Mouse (Mus musculus): ENCODE data around the gene Erc2. TPM values are rescaled to one million over a fixed set of nuclear protein-coding genes. Genes with fewer than 3 reads are reported as not detected.
A peak's percentile ranks its signal among the peaks of the same experiment; 100 is the strongest.

The Erc2 gene
- polyA plus RNA-seq, 1 experiment from 2014 or later: 7.3 TPM

DNA sequence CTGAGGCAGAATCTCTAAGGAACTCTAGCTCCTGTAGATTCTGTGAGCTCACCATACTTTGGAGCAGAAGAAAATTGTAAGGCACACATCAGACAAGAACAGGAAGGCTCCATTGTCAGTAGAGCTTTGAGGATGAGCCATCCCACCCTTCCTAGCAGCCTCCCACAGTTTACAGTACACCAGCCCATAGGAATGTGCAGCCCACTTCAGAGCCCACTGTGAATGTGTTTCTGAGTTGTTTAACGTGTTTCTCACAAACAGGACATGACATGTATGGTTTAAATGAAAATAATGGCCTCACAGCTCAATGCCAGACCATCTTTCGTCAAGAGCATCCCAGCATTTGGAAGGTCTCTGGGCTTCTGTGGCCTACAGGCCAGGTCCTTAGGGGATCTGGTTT lies 549.1 kb downstream of the Erc2 start:
- H3K4me1 ChIP-seq (ENCODE audit: control insufficient read depth, insufficient read depth, low read length): 0 out of 2 replicates have a peak, but pooled peaks cover 3% of the 10 kb centered on the region
- no peaks in the 10 kb centered on the region for H3K9me3 ChIP-seq (ENCODE audit: control insufficient read depth, low read length)
- no peak overlapping the region for H3K4me3 ChIP-seq (ENCODE audit: low read length)
- no peak for ATAC-seq (ENCODE audit: low FRiP score, low TSS enrichment)
- H3K27me3 ChIP-seq (ENCODE audit: control insufficient read depth, insufficient read depth, low read length): no peaks in the 10 kb centered on the region
- whole genome bisulfite sequencing: 64% methylated on average over 2 of the region's 2 CpGs
- H3K27ac ChIP-seq (ENCODE audit: low read depth, low read length): no peak overlapping the region
- H3K4me2 ChIP-seq (replicated peaks; ENCODE audit: low read depth, low read length): no peak overlapping the region
- H3K36me3 ChIP-seq (ENCODE audit: control insufficient read depth, insufficient read depth, low read length): no peaks in the 10 kb centered on the region
- no peak overlapping the region for H3K9ac ChIP-seq (ENCODE audit: low read depth, low read length)

DNA sequence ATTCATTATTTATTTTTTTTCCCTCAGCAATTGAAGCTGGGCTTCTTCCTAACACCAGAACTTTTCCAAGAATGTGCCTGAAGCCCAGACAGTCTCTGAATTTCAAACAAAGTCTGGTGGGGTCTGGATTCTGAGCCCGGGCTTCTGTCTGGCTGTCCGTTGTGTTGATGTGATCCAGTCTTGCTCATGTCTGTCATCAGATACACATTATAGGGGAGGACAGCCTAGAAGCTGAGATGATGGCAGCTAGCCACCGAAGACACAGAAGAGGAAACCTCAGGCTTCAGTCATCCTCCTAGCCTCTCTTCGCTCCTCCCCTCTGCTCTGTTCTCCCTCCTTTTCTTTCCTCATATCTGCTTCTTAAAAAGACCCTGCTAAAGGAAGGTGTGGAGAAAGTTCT lies 551.5 kb downstream of the Erc2 start:
- no peaks in the 10 kb centered on the region for H3K27me3 ChIP-seq (ENCODE audit: control insufficient read depth, insufficient read depth, low read length)
- ATAC-seq (ENCODE audit: low FRiP score, low TSS enrichment): no peak
- H3K4me2 ChIP-seq (replicated peaks; ENCODE audit: low read depth, low read length): no peak overlapping the region
- H3K4me1 ChIP-seq (ENCODE audit: control insufficient read depth, insufficient read depth, low read length): 0 out of 2 replicates have a peak, but pooled peaks cover 3% of the 10 kb centered on the region
- no peaks in the 10 kb centered on the region for H3K9me3 ChIP-seq (ENCODE audit: control insufficient read depth, low read length)
- no peak overlapping the region for H3K4me3 ChIP-seq (ENCODE audit: low read length)
- WGBS: 89% methylated on average over 4 of the region's 4 CpGs
- no peaks in the 10 kb centered on the region for H3K36me3 ChIP-seq (ENCODE audit: control insufficient read depth, insufficient read depth, low read length)
- no peak overlapping the region for H3K27ac ChIP-seq (ENCODE audit: low read depth, low read length)
- no peak overlapping the region for H3K9ac ChIP-seq (ENCODE audit: low read depth, low read length)

DNA sequence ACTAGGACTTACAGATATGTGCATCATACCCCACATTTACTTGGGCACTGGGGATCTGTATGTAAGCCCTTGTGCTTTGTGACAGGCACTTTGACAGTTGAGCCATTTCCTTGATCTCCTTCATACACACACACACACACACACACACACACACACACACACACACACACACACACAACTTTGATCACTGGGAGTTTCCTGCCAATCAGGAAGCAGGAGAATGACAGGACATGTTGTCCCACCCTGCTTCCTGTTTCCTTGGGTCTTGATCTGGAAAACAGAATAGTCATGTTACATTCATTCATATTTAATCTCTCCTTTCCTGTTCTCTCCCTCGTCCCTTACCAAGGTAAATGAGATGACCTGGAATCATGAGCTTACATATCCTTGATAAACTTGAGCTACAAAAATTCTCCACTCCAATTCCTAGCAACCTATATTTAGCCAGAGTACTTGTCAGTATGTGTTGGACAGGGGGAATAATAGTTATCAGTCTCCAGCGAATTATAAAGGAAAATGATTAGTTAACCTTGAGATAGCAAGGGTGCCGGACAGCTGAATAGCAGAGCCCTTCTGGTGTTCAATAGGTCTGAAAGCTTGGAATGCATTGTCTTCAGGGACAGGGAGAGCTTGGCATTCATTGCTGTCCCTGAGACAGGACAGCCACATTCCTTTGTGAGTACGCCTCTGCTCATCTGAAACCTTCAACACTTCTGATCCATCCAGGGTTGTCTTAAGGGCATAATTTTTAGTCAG lies 559.0 kb downstream of the Erc2 start:
- no peaks in the 10 kb centered on the region for H3K4me1 ChIP-seq (ENCODE audit: control insufficient read depth, insufficient read depth, low read length)
- H3K36me3 ChIP-seq (ENCODE audit: control insufficient read depth, insufficient read depth, low read length): no peaks in the 10 kb centered on the region
- no peak overlapping the region for H3K4me3 ChIP-seq (ENCODE audit: low read length)
- H3K27me3 ChIP-seq (ENCODE audit: control insufficient read depth, insufficient read depth, low read length): no peaks in the 10 kb centered on the region
- WGBS: 78% methylated on average over 4 of the region's 4 CpGs
- no peak overlapping the region for H3K4me2 ChIP-seq (replicated peaks; ENCODE audit: low read depth, low read length)
- no peak overlapping the region for H3K27ac ChIP-seq (ENCODE audit: low read depth, low read length)
- ATAC-seq (ENCODE audit: low FRiP score, low TSS enrichment): no peak
- H3K9ac ChIP-seq (ENCODE audit: low read depth, low read length): no peak overlapping the region
- no peaks in the 10 kb centered on the region for H3K9me3 ChIP-seq (ENCODE audit: control insufficient read depth, low read length)

- Histone ChIP-seq H3K27me3 (ENCODE audit: control insufficient read depth, insufficient read depth, low read length) (no peaks in the 10 kb centered on the region), H3K4me1 (ENCODE audit: control insufficient read depth, insufficient read depth, low read length) (no peaks in the 10 kb centered on the region), H3K27ac (ENCODE audit: low read depth, low read length) (no peak overlapping the region), H3K9ac (ENCODE audit: low read depth, low read length) (no peak overlapping the region), H3K9me3 (ENCODE audit: control insufficient read depth, low read length) (no peaks in the 10 kb centered on the region), H3K4me3 (ENCODE audit: low read length) (no peak overlapping the region), H3K4me2 (replicated peaks; ENCODE audit: low read depth, low read length) (no peak overlapping the region), H3K36me3 (ENCODE audit: control insufficient read depth, insufficient read depth, low read length) (no peaks in the 10 kb centered on the region)
- no peak for ATAC-seq (ENCODE audit: low FRiP score, low TSS enrichment)
- WGBS: 63% methylated on average over 8 of the region's 8 CpGs
Measured at GRCm38 (mm10) chr14:28192711-28193364, 570.6 kb downstream of the Erc2 start.

- Histone ChIP-seq H3K36me3 (ENCODE audit: control insufficient read depth, insufficient read depth, low read length) (no peaks in the 10 kb centered on the region), H3K4me3 (ENCODE audit: low read length) (no peak overlapping the region), H3K27me3 (ENCODE audit: control insufficient read depth, insufficient read depth, low read length) (no peaks in the 10 kb centered on the region), H3K9me3 (ENCODE audit: control insufficient read depth, low read length) (no peaks in the 10 kb centered on the region), H3K4me1 (ENCODE audit: control insufficient read depth, insufficient read depth, low read length) (no peaks in the 10 kb centered on the region), H3K9ac (ENCODE audit: low read depth, low read length) (no peak overlapping the region), H3K4me2 (replicated peaks; ENCODE audit: low read depth, low read length) (no peak overlapping the region), H3K27ac (ENCODE audit: low read depth, low read length) (no peak overlapping the region)
- WGBS: 38% methylated on average over 4 of the region's 4 CpGs
- peak; percentile 62; the same call in 1 of the 2 replicates for ATAC-seq (ENCODE audit: low FRiP score, low TSS enrichment)
Measured at GRCm38 (mm10) chr14:28203874-28204273, 581.6 kb downstream of the Erc2 start.

DNA sequence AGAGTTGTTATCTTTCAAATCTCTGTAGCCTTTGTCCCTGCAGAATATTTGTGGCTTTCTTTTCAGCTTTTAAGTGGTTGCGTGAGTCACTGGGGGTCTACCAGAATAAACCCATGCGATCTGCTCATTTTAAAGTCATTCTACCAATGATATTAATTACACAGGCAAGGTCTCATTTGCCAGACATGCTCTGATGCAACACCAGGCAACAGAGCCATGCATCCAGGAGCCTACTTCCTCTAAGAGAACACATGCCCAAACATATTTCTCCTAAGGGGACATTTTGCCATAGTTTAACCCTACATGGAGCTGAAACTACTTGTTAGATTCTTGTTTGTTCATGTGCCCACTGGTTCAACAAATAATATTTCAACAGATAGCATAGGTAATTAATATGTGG lies 584.1 kb downstream of the Erc2 start:
- no peak overlapping the region for H3K4me3 ChIP-seq (ENCODE audit: low read length)
- no peaks in the 10 kb centered on the region for H3K27me3 ChIP-seq (ENCODE audit: control insufficient read depth, insufficient read depth, low read length)
- no peak overlapping the region for H3K4me2 ChIP-seq (replicated peaks; ENCODE audit: low read depth, low read length)
- no peak for ATAC-seq (ENCODE audit: low FRiP score, low TSS enrichment)
- no peak overlapping the region for H3K27ac ChIP-seq (ENCODE audit: low read depth, low read length)
- WGBS: 89% methylated on average over 2 of the region's 2 CpGs
- no peaks in the 10 kb centered on the region for H3K36me3 ChIP-seq (ENCODE audit: control insufficient read depth, insufficient read depth, low read length)
- no peaks in the 10 kb centered on the region for H3K9me3 ChIP-seq (ENCODE audit: control insufficient read depth, low read length)
- H3K9ac ChIP-seq (ENCODE audit: low read depth, low read length): no peak overlapping the region
- no peaks in the 10 kb centered on the region for H3K4me1 ChIP-seq (ENCODE audit: control insufficient read depth, insufficient read depth, low read length)

- Histone ChIP-seq H3K9ac (ENCODE audit: low read depth, low read length) (no peak overlapping the region), H3K36me3 (ENCODE audit: control insufficient read depth, insufficient read depth, low read length) (no peaks in the 10 kb centered on the region), H3K4me1 (ENCODE audit: control insufficient read depth, insufficient read depth, low read length) (no peaks in the 10 kb centered on the region), H3K27me3 (ENCODE audit: control insufficient read depth, insufficient read depth, low read length) (no peaks in the 10 kb centered on the region), H3K4me3 (ENCODE audit: low read length) (no peak overlapping the region), H3K27ac (ENCODE audit: low read depth, low read length) (no peak overlapping the region), H3K4me2 (replicated peaks; ENCODE audit: low read depth, low read length) (no peak overlapping the region), H3K9me3 (ENCODE audit: control insufficient read depth, low read length) (no peaks in the 10 kb centered on the region)
- WGBS: 87% methylated on average over 6 of the region's 6 CpGs
- no peak for ATAC-seq (ENCODE audit: low FRiP score, low TSS enrichment)
Measured at GRCm38 (mm10) chr14:28225550-28225949, 603.3 kb downstream of the Erc2 start.

DNA sequence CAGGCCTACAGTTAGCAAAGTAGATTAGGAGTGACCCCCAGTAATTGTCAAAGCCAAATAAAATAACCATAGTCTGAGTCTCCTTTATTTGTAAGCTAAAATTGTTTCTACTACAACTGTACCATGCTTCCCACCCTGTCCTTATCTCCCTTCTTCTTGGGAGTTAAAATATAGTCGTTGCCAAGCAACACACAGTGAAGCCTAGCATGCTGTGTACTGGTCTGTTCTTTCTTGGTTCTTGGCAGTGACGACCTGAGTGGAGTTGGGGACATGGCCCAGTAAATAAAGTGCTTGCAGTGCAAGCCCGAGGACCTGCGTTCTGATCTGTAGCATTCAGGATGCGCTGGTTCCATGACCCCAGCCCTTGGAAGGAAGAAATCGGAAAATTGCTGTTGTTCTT lies 608.3 kb downstream of the Erc2 start:
- Histone ChIP-seq H3K27ac (ENCODE audit: low read depth, low read length) (no peak overlapping the region), H3K4me3 (ENCODE audit: low read length) (no peak overlapping the region), H3K27me3 (ENCODE audit: control insufficient read depth, insufficient read depth, low read length) (no peaks in the 10 kb centered on the region), H3K4me1 (ENCODE audit: control insufficient read depth, insufficient read depth, low read length) (no peaks in the 10 kb centered on the region), H3K9me3 (ENCODE audit: control insufficient read depth, low read length) (no peaks in the 10 kb centered on the region), H3K36me3 (ENCODE audit: control insufficient read depth, insufficient read depth, low read length) (no peaks in the 10 kb centered on the region), H3K9ac (ENCODE audit: low read depth, low read length) (no peak overlapping the region), H3K4me2 (replicated peaks; ENCODE audit: low read depth, low read length) (no peak overlapping the region)
- no peak for ATAC-seq (ENCODE audit: low FRiP score, low TSS enrichment)
- 78% methylated on average over 6 of the region's 6 CpGs for WGBS

DNA sequence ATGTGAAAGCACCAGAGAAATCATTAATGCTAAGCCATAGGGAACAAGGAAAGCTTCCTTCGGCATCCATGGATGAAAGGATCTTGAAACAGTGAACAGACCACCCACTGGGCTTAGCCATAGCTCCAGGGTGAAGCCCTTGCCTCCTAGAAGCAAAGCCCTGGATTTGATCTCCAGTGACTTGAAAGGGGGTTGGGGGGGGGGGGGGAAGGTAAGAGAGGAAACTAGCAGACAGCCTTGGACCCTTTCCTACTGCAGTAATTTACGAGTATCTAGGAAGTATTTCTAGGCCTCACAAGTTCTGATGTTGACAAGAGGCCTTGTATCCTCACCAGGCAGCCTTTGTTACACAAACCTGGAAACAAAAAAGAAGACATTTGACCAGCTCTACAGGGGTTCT lies 609.0 kb downstream of the Erc2 start:
- H3K36me3 ChIP-seq (ENCODE audit: control insufficient read depth, insufficient read depth, low read length): no peaks in the 10 kb centered on the region
- H3K9me3 ChIP-seq (ENCODE audit: control insufficient read depth, low read length): no peaks in the 10 kb centered on the region
- H3K4me2 ChIP-seq (replicated peaks; ENCODE audit: low read depth, low read length): no peak overlapping the region
- H3K9ac ChIP-seq (ENCODE audit: low read depth, low read length): no peak overlapping the region
- H3K27me3 ChIP-seq (ENCODE audit: control insufficient read depth, insufficient read depth, low read length): no peaks in the 10 kb centered on the region
- no peak for ATAC-seq (ENCODE audit: low FRiP score, low TSS enrichment)
- H3K4me1 ChIP-seq (ENCODE audit: control insufficient read depth, insufficient read depth, low read length): no peaks in the 10 kb centered on the region
- H3K27ac ChIP-seq (ENCODE audit: low read depth, low read length): no peak overlapping the region
- no peak overlapping the region for H3K4me3 ChIP-seq (ENCODE audit: low read length)
- 62% methylated on average over 2 of the region's 2 CpGs for WGBS
